Mouse (Mus musculus) regulatory T cell (primary cell): ENCODE measurements at regions not wholly inside any gene's neighbourhood (a gene's known extent, or its start where the extent isn't known, plus 50 kb on each side); places are given as distances from the start of the nearest gene placed in this dataset.

ENCODE experiments used
- in situ Hi-C: fragments of 300-600 bp; cut with MboI, MseI; formaldehyde crosslinking; loops from one replicate; pipeline ENCODE4 v1.15.1; 2025; ENCODE audit warnings: high pct_unique_total_duplicates

DNA sequence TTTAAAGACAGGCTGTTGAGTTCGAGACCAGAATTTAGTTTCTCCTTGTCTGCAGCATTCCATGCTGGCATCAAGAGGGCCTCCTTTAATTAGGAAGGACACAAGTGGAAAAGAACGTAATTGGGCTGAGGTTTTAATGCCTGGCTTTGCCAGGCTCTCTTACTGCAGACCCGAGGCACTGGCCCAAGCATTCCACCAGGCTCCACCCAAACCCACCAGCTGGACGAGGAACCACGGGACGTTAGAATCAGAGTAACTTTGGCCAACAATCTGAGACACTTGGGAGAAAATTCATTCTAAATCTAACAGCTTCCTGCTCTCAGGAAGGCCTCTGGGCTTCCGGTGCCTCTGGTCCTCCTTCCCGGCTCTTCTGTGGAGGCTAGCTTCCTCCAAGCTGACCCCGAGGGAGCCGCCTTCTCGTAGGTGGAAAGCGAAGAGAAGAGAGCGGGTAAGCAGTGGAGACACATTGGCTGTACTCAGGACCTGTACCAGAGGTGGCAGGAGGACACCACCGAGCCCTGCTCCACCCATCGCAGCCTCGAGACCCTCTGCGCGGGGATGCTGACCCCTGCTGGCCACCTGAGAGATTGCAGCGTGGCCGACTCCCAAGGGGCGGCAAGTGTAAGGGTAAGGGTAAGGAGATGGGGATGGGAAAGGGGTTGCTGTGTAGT lies 105.5 kb downstream of the Tmem17 start:
- in situ Hi-C loops: loop anchor here (5.0 kb wide), 1 partner anchor 395 kb away; no protein-coding TSS in a partner anchor

DNA sequence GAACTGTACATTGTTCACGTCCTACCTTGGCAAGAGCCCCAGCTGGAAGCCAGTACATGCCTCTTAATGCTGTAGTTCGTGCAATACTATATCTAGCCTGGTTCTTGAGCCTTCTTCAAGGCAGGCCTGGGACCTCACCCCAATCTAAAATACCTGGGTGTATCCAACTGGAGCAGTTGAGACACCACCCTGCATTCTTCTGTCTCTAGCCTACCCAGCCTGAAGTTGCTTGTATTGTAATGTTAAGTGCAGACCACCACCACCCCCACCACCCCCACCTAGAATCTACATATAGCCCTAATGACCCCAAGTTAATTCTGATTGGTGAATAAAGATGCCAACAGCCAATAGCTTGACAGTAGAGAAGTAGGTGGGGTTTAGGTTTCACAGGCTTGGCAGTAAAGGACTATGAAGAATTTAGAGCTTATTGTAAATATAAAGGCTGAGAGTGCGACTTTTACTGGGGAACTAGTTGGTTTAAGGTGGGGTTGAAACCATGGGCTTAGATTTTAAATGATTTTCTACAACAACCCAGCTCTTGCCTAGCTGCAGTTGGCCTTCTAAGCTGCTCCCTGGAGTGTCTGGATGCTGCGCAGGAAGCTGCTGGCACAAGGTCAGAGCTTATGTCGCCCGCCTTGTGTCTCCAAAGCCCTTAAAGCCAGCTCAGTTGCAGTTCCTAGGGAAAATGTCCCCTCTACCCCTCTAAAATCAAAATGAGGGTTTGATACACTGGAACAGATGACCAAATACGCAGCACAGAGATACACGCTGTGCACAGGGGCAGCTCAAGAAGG lies 109.2 kb downstream of the Tmem17 start:
- in situ Hi-C loops: no loop called here

- in situ Hi-C loops: no loop called here
Measured at GRCm38 (mm10) chr11:22621868-22622267, 110.0 kb downstream of the Tmem17 start.

- in situ Hi-C loops: no loop called here
Measured at GRCm38 (mm10) chr11:22622496-22622997, 110.7 kb downstream of the Tmem17 start.

DNA sequence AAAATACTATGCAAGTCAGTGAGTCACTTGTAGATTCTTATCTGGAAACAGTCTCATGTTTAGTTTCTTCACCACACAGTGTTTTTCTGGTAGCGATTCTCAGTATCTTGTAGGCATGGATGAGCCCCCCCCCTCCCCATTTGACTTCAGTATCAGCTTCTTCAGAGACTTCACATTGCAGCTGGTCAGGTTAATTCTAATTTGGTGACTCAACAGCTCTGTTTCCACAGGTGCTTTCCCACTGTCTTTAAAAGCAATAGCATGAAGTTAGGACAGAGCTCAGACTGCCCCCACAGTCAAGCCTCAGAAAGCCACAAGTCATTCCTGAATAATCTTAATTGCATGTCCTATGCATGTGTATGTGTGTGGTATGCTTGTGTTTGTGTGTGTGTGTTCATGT lies 114.5 kb downstream of the Tmem17 start:
- in situ Hi-C loops: loop anchor here (25.0 kb wide), 1 partner anchor 636 kb away; the partner anchor contains the start of gene Xpo1

DNA sequence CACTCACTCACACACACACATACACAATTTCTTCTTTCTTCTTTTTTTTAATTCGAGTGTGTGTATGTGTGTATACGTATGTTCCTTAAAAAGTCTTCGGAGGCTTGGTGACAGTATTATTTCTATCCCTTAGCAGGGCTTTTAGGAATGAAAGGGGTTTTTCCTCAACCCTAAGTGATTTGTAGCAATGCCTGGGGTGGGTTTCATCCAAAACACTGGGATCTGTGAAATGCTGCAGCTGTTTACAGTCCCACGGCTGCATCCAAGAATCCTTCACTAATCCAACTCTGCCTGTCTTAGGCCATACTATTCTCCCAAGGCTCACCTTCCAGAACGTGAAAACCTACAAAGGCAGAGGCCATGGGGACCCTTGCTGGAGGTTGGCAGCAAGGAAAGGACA lies 116.6 kb downstream of the Tmem17 start:
- in situ Hi-C loops: loop anchor here (25.0 kb wide), 1 partner anchor 634 kb away; the partner anchor contains the start of gene Xpo1

- in situ Hi-C loops: loop anchor here (25.0 kb wide), 1 partner anchor 633 kb away; the partner anchor contains the start of gene Xpo1
Measured at GRCm38 (mm10) chr11:22628979-22629378, 117.1 kb downstream of the Tmem17 start.

DNA sequence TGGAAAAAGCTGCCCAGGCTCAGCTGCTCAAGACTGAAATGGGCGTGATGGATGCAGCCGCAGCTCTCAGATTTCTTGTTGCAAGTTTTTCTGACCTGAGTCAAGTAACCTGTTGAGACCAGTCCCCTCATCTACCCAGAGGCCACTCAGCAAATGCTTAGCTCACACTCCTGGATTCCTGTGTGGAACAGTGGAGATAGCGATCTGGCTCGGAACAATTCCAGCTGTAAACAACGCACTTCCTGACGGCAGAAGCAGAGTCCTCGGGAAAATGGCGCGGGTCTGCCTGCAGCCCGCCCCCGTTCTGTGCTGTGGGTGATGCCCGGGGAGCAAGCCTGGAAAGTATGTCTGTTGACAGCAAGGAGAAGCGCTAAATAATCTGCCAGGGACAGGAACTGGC lies 117.7 kb downstream of the Tmem17 start:
- in situ Hi-C loops: loop anchor here (25.0 kb wide), 1 partner anchor 633 kb away; the partner anchor contains the start of gene Xpo1

GRCm38 (mm10) chr11:22629991-22630390 lies 118.1 kb downstream of the Tmem17 start:
- in situ Hi-C loops: loop anchor here (25.0 kb wide), 1 partner anchor 632 kb away; the partner anchor contains the start of gene Xpo1

DNA sequence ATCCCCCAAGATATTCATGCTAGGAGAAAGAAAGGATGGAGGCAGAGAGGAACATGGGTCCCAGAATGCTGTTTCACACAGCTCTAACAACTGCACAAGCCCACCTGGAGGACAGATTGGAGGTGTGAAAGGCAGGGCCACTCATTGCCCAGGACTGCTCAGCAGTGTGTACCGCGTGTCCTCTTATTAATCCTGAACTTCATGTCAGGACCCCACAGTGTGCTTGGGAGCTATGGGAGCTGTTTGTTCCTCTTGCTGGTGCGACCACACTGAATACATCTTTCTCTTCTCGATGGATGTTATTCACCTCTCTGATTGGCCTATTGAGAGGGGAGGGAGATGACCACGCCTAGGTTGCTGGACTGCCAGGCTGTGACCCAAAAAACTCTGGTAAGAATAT lies 119.1 kb downstream of the Tmem17 start:
- in situ Hi-C loops: loop anchor here (25.0 kb wide), 1 partner anchor 631 kb away; the partner anchor contains the start of gene Xpo1

GRCm38 (mm10) chr11:22631606-22632313 lies 119.9 kb downstream of the Tmem17 start:
- in situ Hi-C loops: loop anchor here (25.0 kb wide), 1 partner anchor 631 kb away; the partner anchor contains the start of gene Xpo1

GRCm38 (mm10) chr11:22632314-22632700 lies 120.4 kb downstream of the Tmem17 start:
- in situ Hi-C loops: loop anchor here (25.0 kb wide), 1 partner anchor 630 kb away; the partner anchor contains the start of gene Xpo1

- in situ Hi-C loops: loop anchor here (25.0 kb wide), 1 partner anchor 629 kb away; the partner anchor contains the start of gene Xpo1
Measured at GRCm38 (mm10) chr11:22632988-22633387, 121.1 kb downstream of the Tmem17 start.

- in situ Hi-C loops: loop anchor here (25.0 kb wide), 1 partner anchor 628 kb away; the partner anchor contains the start of gene Xpo1
Measured at GRCm38 (mm10) chr11:22633961-22634360, 122.1 kb downstream of the Tmem17 start.

DNA sequence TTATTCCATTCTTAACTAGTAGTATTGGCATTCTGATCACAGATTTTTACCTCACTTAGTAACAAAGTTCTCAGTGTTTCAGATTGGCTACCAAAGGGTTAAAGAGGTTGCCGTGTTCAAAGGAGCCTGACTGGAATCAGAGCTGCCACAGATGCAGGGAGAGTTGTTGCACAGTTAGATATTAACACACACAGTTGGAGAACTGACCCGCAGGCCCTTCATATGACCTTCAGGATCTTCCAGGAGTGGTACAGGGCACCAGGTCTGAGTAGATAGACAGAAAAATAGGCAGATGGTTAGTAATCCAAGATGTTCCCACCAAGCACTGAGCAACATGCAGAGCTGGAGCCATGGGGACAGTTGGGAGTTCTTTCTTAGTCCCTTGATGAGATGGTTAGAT lies 123.1 kb downstream of the Tmem17 start:
- in situ Hi-C loops: loop anchor here (5.0 to 25.0 kb wide), 3 partner anchors 227 to 627 kb away; partner anchors contain the start of genes B3gnt2 and Xpo1

DNA sequence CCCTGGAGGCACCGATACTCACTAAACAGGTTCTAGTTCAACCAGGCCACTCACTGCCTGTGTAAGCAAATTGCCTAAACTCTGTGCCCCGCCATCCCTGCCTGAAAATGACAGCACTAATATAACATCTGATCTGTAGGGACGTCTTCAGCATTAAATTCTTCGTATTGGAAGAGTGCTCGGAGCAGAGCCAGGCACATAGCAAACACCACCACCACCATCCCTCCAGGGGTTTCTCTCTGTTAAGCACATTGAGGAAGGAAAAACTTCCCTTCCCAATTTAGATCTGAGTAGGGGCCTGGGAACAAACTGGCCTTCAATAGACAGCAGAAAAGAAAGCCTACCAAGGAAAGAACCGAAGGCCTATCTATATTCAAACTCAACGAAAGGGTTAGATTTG lies 124.4 kb downstream of the Tmem17 start:
- in situ Hi-C loops: loop anchor here (5.0 to 25.0 kb wide), 3 partner anchors 226 to 626 kb away; partner anchors contain the start of genes B3gnt2 and Xpo1

GRCm38 (mm10) chr11:22636761-22637557 lies 125.1 kb downstream of the Tmem17 start:
- in situ Hi-C loops: loop anchor here (5.0 to 25.0 kb wide), 3 partner anchors 225 to 625 kb away; partner anchors contain the start of genes B3gnt2 and Xpo1

GRCm38 (mm10) chr11:22638171-22638570 lies 126.3 kb downstream of the Tmem17 start:
- in situ Hi-C loops: loop anchor here (5.0 to 25.0 kb wide), 3 partner anchors 224 to 624 kb away; partner anchors contain the start of genes B3gnt2 and Xpo1

DNA sequence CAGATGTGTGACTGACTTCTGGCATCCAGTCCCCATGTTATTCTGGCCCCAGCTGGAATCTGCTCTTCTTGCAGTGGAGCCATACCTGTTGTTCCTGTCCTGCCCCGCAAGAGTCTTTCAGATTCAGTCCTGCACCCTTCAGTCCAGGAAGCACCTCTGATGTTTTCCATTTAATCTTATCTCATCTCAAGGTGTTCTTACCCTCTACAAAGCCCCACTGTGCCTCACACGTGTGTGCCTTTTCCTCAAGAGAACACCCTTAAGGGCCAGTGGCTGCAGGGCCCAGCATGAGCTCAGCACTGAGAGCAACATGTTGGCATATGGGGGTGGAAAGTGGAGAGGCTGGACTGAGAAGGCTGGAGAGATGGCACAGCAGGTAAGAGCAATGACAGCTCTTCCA lies 126.8 kb downstream of the Tmem17 start:
- in situ Hi-C loops: loop anchor here (5.0 to 25.0 kb wide), 3 partner anchors 224 to 624 kb away; partner anchors contain the start of genes B3gnt2 and Xpo1
